Mouse (Mus musculus) liver, adult (tissue): ENCODE measurements around the gene Dbil5.

Experiments used
- GATA4 ChIP-seq: IDR thresholded peaks from 2 replicates; pipeline ENCODE4 v1.6.1; 2014; ENCODE audit warnings: mild to moderate bottlenecking, low read length; ENCODE audit not compliant: insufficient replicate concordance

Gene Dbil5

GRCm38 (mm10) chr11:76216049-76216540, 1.3 kb upstream of the Dbil5 start:
- no peak for TF ChIP-seq GATA4

- 0 out of 2 replicates have a peak, but pooled peaks have one; percentile 37 for TF ChIP-seq GATA4
Observed at GRCm38 (mm10) chr11:76216681-76217389, 573 bp upstream of the Dbil5 start.

- TF ChIP-seq GATA4, result no peak
Observed at GRCm38 (mm10) chr11:76224631-76225030, 7.2 kb downstream of the Dbil5 start.

- no peak for TF ChIP-seq GATA4
Observed at GRCm38 (mm10) chr11:76225051-76225450, 7.6 kb downstream of the Dbil5 start.

GRCm38 (mm10) chr11:76236136-76236535, 18.7 kb downstream of the Dbil5 start:
- no peak for TF ChIP-seq GATA4

- no peak for TF ChIP-seq GATA4
Observed at GRCm38 (mm10) chr11:76239750-76240149, 22.3 kb downstream of the Dbil5 start.

- TF ChIP-seq GATA4, result no peak; the same call in 1 of the 2 replicates
Observed at GRCm38 (mm10) chr11:76242901-76243810, 25.7 kb downstream of the Dbil5 start, which contains the start of the genes Mrm3 and Glod4. Mrm3 (plus strand) TSS chr11:76243715. Glod4 (minus strand) TSS chr11:76243725.

GRCm38 (mm10) chr11:76243811-76244546, 26.6 kb downstream of the Dbil5 start:
- no peak for TF ChIP-seq GATA4

- no peak for TF ChIP-seq GATA4
Observed at GRCm38 (mm10) chr11:76246439-76246838, 29.0 kb downstream of the Dbil5 start.

GRCm38 (mm10) chr11:76247239-76247638, 29.8 kb downstream of the Dbil5 start:
- no peak for TF ChIP-seq GATA4

GRCm38 (mm10) chr11:76252036-76252435, 34.6 kb downstream of the Dbil5 start:
- no peak for TF ChIP-seq GATA4

- TF ChIP-seq GATA4, result no peak
Observed at GRCm38 (mm10) chr11:76253145-76253917, 35.9 kb downstream of the Dbil5 start.

- TF ChIP-seq GATA4, result no peak
Observed at GRCm38 (mm10) chr11:76253918-76254264, 36.5 kb downstream of the Dbil5 start.

GRCm38 (mm10) chr11:76255431-76256001, 38.1 kb downstream of the Dbil5 start:
- TF ChIP-seq GATA4, result no peak
